Mouse (Mus musculus) limb, embryonic 10.5 days (tissue): ENCODE results near the gene Acy3. TPM values are rescaled to one million over a fixed set of nuclear protein-coding genes. Genes with fewer than 3 reads are reported as not detected.
A peak's percentile ranks its signal among the peaks of the same experiment; 100 is the strongest.
"Not testable (repeated sequence)": the region's sequence is repeated elsewhere in the genome, so short reads cannot be mapped to it uniquely, and the experiment has no call there.

Experiments used
- DNase-seq: peaks from one replicate; pipeline ENCODE4 v3.0.0-alpha.2; 2017; ENCODE audit warnings: low spot score
- H3K27ac ChIP-seq: fragments of 300-500 bp; sonication (generic); 2 replicates; pipeline ENCODE4 v1.5.1; 2016; ENCODE audit warnings: mild to moderate bottlenecking
- H3K27me3 ChIP-seq: fragments of 300-500 bp; sonication (generic); 2 replicates; pipeline ENCODE4 v1.6.1; 2016; ENCODE audit warnings: low read depth, mild to moderate bottlenecking; ENCODE audit not compliant: poor library complexity, severe bottlenecking
- H3K36me3 ChIP-seq: fragments of 300-500 bp; sonication (generic); 2 replicates; pipeline ENCODE4 v1.6.1; 2016; ENCODE audit warnings: mild to moderate bottlenecking, moderate library complexity
- H3K4me1 ChIP-seq: fragments of 300-500 bp; sonication (generic); 2 replicates; pipeline ENCODE4 v1.6.1; 2016
- H3K4me3 ChIP-seq: fragments of 300-500 bp; sonication (generic); 2 replicates; pipeline ENCODE4 v1.5.1; 2016; ENCODE audit warnings: mild to moderate bottlenecking, moderate library complexity
- H3K9me3 ChIP-seq: fragments of 300-500 bp; sonication (generic); replicated peaks from 2 replicates; pipeline ENCODE4 v1.6.1; 2016; ENCODE audit warnings: mild to moderate bottlenecking
- WGBS: fragments of 180-500 bp; shearing (Covaris S2); methylation state at CpG from one replicate; pipeline ENCODE4 v1.1.7; 2016; 5-methylcytosine and 5-hydroxymethylcytosine counted together
- polyA plus RNA-seq: library from polyadenylated mRNA; unstranded; fragments of >200 nt; fragmentation: Nextera tagmentation; extraction: Ambion mirVana; gene quantifications from 2 replicates; pipeline ENCODE4 v1.2.1, GENCODE M21; 2016

The Acy3 gene
- polyA plus RNA-seq, 1 experiment from 2014 or later: 5.6 TPM

DNA sequence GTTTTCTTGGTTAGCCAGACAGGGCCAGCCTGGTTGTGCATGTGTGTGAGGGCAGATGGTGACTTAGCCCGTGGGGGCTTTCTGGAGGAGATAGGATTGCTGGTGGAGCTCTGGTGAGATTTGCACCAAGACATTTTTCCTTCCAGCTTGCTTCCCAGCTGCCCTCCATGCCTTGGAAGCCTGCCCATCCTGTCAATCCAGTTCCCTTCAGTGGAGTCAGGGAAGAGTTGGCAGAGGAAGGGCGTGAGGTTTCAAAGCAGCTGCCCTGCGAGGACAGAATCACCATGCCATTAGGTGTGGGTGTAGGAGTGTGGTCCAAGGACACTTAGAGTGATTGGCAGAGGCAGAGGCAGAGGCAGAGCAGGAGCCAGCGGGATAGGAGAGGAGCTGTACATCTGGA lies 27.9 kb upstream of the Acy3 start, which contains the start of gene Aldh3b3:
Aldh3b3 (plus strand) TSS at position 176 of the 400 bp plus-strand sequence.
- Histone ChIP-seq H3K4me3 (no peak within 1 kb of the TSS), H3K27me3 (no peaks in the 10 kb centered on the region), H3K4me1 (no peaks in the 10 kb centered on the region), H3K27ac (no peak within 1 kb of the TSS), H3K9me3 (no peaks in the 10 kb centered on the region), H3K36me3 (no peaks in the 10 kb centered on the region)
- WGBS: 85% methylated on average over 4 of the region's 4 CpGs
- no peak for DNase-seq

GRCm38 (mm10) chr19:3959030-3959429 lies 27.3 kb upstream of the Acy3 start:
- Histone ChIP-seq H3K27ac (no peak overlapping the region), H3K9me3 (no peaks in the 10 kb centered on the region), H3K4me3 (no peak overlapping the region), H3K27me3 (no peaks in the 10 kb centered on the region), H3K4me1 (no peaks in the 10 kb centered on the region), H3K36me3 (no peaks in the 10 kb centered on the region)
- no peak for DNase-seq

DNA sequence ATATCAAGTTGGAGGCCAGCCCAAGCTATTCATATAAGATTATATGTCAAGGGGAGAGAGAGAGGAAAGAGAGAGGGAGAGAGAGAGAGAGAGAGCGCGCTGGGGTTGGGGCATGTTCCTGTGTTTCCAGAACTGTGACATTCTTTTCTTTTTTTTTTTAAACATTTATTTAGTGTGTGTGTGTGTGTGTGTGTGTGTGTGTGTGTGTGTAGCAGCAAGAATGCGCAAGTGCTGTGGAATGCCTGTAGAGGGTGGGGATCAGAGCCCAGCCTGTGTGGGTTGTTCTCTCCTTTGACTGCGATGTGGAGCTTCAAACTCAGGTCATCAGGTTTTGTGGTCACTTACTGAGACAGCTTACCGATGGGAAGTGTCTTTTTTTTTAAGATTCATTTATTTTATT lies 26.2 kb upstream of the Acy3 start:
- no peaks in the 10 kb centered on the region for H3K9me3 ChIP-seq
- H3K36me3 ChIP-seq: no peaks in the 10 kb centered on the region
- 88% methylated on average over 5 of the region's 5 CpGs for WGBS
- H3K27me3 ChIP-seq: no peaks in the 10 kb centered on the region
- no peaks in the 10 kb centered on the region for H3K4me1 ChIP-seq
- H3K27ac ChIP-seq: no peak overlapping the region
- DNase-seq: no peak
- no peak overlapping the region for H3K4me3 ChIP-seq

- WGBS: 91% methylated on average over 6 of the region's 6 CpGs
- not testable (repeated sequence) for H3K36me3 ChIP-seq, H3K27me3 ChIP-seq, H3K9me3 ChIP-seq, H3K27ac ChIP-seq, H3K4me3 ChIP-seq, DNase-seq, H3K4me1 ChIP-seq
Measured at GRCm38 (mm10) chr19:3961805-3962204, 24.6 kb upstream of the Acy3 start.

GRCm38 (mm10) chr19:3962469-3962868 lies 23.9 kb upstream of the Acy3 start:
- Histone ChIP-seq H3K27me3 (no peaks in the 10 kb centered on the region), H3K9me3 (no peaks in the 10 kb centered on the region), H3K4me1 (no peaks in the 10 kb centered on the region), H3K36me3 (no peaks in the 10 kb centered on the region), H3K27ac (no peak overlapping the region), H3K4me3 (no peak overlapping the region)
- 16% methylated on average over 2 of the region's 2 CpGs for WGBS
- no peak for DNase-seq

DNA sequence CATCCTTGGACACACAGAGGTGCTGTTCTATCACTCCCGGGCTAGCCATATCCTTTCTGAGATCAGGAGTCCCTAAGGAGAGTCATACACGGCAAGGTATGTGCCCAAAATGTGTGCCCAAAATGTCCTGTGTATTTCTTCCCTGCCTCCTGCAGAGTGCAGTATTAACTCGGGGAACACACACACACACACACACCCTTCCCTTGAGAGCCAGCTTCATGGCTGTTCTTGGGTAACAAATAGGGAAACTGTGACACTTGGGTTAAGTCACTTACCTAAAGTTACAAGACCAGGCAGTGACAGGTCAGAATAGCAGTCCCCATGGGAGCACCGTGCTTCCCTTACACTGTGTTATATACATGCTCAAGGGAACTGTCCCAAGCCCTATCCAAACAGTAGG lies 22.3 kb upstream of the Acy3 start:
- no peak for DNase-seq
- H3K4me3 ChIP-seq: no peak overlapping the region
- WGBS: 66% methylated on average over 4 of the region's 4 CpGs
- H3K27me3 ChIP-seq: no peaks in the 10 kb centered on the region
- H3K4me1 ChIP-seq: peaks cover 4% of the 10 kb centered on the region; the same call in 1 of the 2 replicates
- no peaks in the 10 kb centered on the region for H3K36me3 ChIP-seq
- H3K27ac ChIP-seq: no peak overlapping the region
- no peaks in the 10 kb centered on the region for H3K9me3 ChIP-seq

- H3K27ac ChIP-seq: no peak overlapping the region
- H3K4me3 ChIP-seq: no peak overlapping the region
- H3K4me1 ChIP-seq: peaks cover 11% of the 10 kb centered on the region; the same call in 1 of the 2 replicates
- no peaks in the 10 kb centered on the region for H3K27me3 ChIP-seq
- WGBS: 68% methylated on average over 11 of the region's 11 CpGs
- H3K9me3 ChIP-seq: no peaks in the 10 kb centered on the region
- no peaks in the 10 kb centered on the region for H3K36me3 ChIP-seq
- DNase-seq: no peak
Measured at GRCm38 (mm10) chr19:3966330-3967075, 19.9 kb upstream of the Acy3 start.

DNA sequence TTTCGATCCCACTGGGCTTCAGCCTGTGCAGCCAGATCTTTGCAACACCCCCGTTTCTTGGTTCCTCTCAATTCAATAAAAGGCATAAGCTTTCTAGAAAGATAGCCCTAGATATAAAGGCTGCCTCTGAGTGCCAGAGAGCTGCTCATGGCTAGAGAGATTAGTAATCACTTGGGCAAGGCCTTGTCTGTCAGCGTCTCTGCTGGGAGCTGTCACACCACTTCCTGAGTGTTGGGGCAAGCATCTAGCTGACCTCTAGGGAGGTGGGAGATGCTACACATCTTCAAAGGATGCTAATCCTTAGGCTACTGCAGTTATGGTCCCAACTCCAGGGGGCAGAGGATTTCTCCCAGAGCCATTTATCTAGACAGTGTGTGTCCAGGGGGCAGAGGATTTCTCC lies 19.1 kb upstream of the Acy3 start:
- Histone ChIP-seq H3K27ac (no peak overlapping the region), H3K4me3 (no peak overlapping the region), H3K4me1 (peaks cover 15% of the 10 kb centered on the region), H3K9me3 (no peaks in the 10 kb centered on the region), H3K27me3 (no peaks in the 10 kb centered on the region), H3K36me3 (no peaks in the 10 kb centered on the region)
- WGBS: 66% methylated on average over 3 of the region's 3 CpGs
- DNase-seq: no peak

DNA sequence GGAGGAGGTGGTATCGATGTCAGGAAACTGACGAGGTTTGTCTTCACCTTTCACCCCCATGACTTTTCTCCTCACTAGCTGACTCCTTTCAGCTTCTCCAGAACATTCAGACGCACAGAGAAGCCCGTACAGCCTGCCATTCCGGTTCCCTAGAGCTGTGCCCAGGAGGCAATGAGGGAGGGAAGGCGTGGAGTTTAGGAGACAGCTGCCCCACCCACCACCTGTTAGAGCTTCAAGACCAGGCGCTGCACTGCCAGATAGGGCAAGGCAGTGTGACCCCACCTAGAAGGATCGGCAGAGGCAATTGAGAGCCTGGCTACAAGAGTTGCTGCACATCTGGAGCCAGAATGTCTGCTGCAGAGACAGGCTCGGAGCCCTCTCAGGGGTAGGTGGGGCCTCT lies 14.1 kb upstream of the Acy3 start, which contains the start of gene Aldh3b2:
Aldh3b2 (plus strand) TSS at position 100 of the 400 bp plus-strand sequence.
- 31% methylated on average over 9 of the region's 9 CpGs for WGBS

DNA sequence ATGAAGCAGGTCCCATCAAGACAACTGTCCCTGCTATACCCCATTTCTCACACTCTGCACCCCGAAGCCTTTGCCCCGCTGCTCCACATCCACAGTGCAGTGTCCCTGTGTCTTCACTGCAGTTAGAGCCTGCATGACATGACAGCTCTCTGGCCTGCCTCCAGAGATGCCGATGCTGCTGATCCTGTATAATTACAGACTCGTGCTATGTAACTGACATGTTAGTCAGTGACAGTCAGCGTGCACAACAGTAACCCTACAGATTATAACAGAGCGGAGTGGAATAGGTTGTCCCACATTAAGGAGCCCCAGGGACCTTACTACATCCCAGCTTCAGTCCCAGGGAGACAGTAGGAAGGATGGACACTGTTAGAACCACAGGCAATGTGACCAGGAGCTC lies 11.8 kb upstream of the Acy3 start:
- 92% methylated on average over 6 of the region's 6 CpGs for WGBS
- DNase-seq, H3K4me3 ChIP-seq, H3K27ac ChIP-seq, H3K36me3 ChIP-seq, H3K9me3 ChIP-seq, H3K27me3 ChIP-seq: not testable (repeated sequence)
- peaks cover 13% of the 10 kb centered on the region for H3K4me1 ChIP-seq

More for the DNA sequence above, 14.1 kb upstream of the Acy3 start, which contains the start of gene Aldh3b2:
- Histone ChIP-seq H3K4me1 (peaks cover 22% of the 10 kb centered on the region), H3K27me3 (no peaks in the 10 kb centered on the region), H3K9me3 (no peaks in the 10 kb centered on the region), H3K4me3 (no peak within 1 kb of the TSS), H3K27ac (peak within 1 kb of the TSS; percentile 44; the same call in 1 of the 2 replicates), H3K36me3 (no peaks in the 10 kb centered on the region)
- no peak for DNase-seq

DNA sequence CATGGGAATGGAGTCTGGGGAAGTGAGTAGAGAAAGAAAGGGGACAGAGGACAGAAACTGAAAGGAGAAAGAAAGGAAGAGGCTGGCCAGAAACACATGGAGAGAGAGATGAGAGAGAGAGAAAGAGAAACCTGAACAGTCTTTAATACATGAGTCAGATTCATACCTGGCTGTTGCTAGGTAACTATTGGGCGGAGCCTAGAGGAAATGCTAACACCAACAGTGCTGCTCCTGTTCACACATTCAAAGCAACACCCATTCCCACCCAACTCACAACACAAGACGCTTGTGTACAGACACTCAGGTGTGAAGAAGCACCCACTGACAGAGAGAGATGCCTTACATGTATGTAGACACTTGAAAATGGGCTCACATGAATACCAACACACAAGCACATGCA lies 10.5 kb upstream of the Acy3 start:
- H3K27me3 ChIP-seq: no peaks in the 10 kb centered on the region
- H3K4me1 ChIP-seq: peaks cover 16% of the 10 kb centered on the region
- H3K4me3 ChIP-seq: no peak overlapping the region
- no peaks in the 10 kb centered on the region for H3K9me3 ChIP-seq
- H3K36me3 ChIP-seq: no peaks in the 10 kb centered on the region
- no peak overlapping the region for H3K27ac ChIP-seq
- no peak for DNase-seq
- 87% methylated on average over 2 of the region's 2 CpGs for WGBS

DNA sequence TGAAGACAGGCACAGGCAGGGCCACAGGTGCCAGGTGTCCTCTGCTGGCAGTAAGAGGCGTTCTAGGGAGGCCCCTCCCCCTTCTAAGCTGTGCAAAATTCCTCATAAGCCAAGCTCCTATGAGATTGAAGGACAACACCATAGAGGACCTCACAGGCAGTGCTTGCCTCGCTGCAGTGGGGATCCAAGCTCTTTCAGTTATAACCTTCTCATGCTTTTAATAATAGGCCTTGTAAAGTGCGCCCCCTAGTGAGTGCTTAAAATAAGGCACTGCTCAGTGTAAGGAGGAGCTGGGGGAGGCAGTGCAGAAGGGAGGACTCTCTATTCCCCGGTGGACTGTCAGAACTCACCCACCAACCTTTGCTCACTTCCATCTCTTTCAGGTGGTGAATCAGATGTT lies 6.1 kb upstream of the Acy3 start:
- peak overlapping the region; percentile 46; the same call in 1 of the 2 replicates for H3K27ac ChIP-seq
- H3K4me1 ChIP-seq: peaks cover 27% of the 10 kb centered on the region
- WGBS: 13% methylated on average over 4 of the region's 4 CpGs
- no peaks in the 10 kb centered on the region for H3K9me3 ChIP-seq
- no peaks in the 10 kb centered on the region for H3K36me3 ChIP-seq
- H3K27me3 ChIP-seq: no peaks in the 10 kb centered on the region
- H3K4me3 ChIP-seq: no peak overlapping the region
- peak; percentile 72 for DNase-seq

GRCm38 (mm10) chr19:3980917-3981316 lies 5.5 kb upstream of the Acy3 start:
- Histone ChIP-seq H3K4me3 (no peak overlapping the region), H3K27me3 (no peaks in the 10 kb centered on the region), H3K36me3 (no peaks in the 10 kb centered on the region), H3K27ac (no peak overlapping the region), H3K4me1 (peaks cover 32% of the 10 kb centered on the region), H3K9me3 (no peaks in the 10 kb centered on the region)
- 75% methylated on average over 9 of the region's 9 CpGs for WGBS
- no peak for DNase-seq
